Mouse (Mus musculus): ENCODE measurements at regions not wholly inside any gene's neighbourhood (a gene's known extent, or its start where the extent isn't known, plus 50 kb on each side); places are given as distances from the start of the nearest gene placed in this dataset.
"Not testable (repeated sequence)": the region's sequence is repeated elsewhere in the genome, so short reads cannot be mapped to it uniquely, and the experiment has no call there.

DNA sequence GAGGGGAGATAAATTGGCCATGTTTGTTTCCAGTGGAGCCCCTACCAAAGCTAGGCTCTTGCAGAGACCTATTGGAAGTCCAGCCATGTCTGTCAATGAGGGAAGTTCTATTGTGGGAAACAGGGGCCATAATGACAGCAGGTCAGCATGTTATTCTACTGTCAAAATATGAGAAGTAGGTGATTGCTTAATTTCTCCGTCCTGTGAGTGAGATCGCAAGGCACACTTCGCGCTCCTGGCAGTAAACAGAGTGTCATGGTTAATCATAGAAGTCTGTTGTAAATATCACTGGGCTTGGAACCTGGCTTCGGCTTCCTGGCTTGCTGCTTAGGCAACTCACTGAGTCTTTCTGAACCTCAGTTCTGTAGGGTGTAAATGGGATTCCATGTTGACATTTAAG, 72.5 kb upstream of the Ccdc122 start:
- in situ Hi-C loops (cut with MboI; ENCODE audit: low pct_unique_long_range_greater_than_20kb in 1 of 2, low sequenced_read_pairs in 2 of 2, unreplicated experiment in 1 of 2): no loop called here

DNA sequence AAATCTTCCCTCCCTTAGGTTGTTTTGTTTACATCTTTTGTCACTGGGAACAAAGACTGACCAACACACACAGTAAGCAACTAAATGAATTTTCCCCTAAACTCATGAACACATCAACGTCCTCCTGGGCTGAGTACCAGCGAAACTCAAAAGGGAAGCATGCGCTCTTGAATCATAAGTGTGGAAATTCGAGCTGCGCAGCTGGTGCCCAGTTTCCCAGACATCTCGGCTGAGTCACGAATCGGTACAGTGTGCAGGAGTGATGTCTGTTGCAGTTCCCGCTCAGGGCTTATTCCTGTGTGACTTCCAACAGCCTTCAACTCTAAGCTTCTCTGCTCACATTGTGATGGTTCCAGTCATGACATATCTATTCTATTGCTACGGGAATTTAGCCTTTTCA, 77.7 kb upstream of the Ccdc122 start:
- in situ Hi-C loops (cut with MboI; ENCODE audit: low pct_unique_long_range_greater_than_20kb in 1 of 2, low sequenced_read_pairs in 2 of 2, unreplicated experiment in 1 of 2): no loop called here

DNA sequence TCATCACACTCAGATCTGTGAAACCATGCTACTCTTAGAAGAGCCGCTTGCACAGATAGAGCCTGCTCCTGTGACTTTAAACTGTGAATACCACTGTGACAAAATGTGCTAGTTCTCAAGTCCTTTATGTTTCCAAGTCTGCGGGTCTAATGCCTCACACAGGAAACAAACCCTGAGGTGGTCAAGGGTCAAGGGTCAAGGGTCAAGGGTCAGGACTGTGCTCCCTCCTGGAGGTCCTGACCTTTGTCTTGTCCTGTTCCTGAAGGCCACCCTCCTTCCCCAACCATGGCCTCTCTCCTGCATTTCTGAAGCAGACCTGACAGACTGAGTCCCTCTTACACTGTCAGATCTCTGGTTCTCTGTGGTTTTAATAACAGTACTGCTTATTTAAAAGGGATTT, 79.4 kb upstream of the Ccdc122 start:
- in situ Hi-C loops (cut with MboI; ENCODE audit: low pct_unique_long_range_greater_than_20kb in 1 of 2, low sequenced_read_pairs in 2 of 2, unreplicated experiment in 1 of 2): no loop called here

DNA sequence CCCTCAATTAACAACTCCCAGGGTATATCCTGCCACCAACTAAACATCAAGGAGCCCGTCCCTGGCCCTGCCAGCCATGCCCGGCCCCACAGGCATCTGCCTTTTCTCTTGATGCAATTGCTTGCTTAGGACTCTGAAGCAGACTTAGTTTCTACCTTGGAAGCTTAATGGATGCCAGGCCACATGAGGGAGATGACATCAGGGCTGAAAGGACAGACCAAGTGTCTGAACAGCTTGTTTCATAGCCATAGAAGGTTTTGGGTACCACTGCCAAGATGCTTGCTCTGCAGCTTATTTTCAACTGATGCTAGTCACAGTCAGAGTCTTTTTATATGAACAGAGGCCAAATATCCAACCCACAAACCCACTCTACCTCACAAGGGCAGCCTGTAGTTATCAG, 83.4 kb upstream of the Ccdc122 start:
- in situ Hi-C loops (cut with MboI; ENCODE audit: low pct_unique_long_range_greater_than_20kb in 1 of 2, low sequenced_read_pairs in 2 of 2, unreplicated experiment in 1 of 2): no loop called here

DNA sequence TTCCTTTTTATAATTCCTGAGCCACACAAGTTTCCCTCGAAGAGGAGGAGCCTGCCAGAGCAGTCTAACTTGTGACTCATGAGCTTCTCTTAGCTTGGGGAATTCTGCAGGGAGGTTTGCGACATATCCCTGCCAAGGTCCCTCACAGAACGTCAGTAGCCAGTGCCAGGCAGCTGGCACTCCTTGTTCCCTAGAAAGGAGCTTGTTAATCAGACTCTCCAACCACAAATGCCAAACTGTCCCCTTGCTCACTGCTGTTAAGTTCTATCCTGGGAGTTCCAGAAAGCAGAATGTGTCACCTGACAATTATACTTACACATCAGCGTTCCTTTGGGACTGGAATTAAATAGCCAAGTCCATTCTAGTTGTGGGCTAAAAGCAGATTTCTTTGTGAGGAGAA, 85.1 kb upstream of the Ccdc122 start:
- in situ Hi-C loops (cut with MboI; ENCODE audit: low pct_unique_long_range_greater_than_20kb in 1 of 2, low sequenced_read_pairs in 2 of 2, unreplicated experiment in 1 of 2): no loop called here

DNA sequence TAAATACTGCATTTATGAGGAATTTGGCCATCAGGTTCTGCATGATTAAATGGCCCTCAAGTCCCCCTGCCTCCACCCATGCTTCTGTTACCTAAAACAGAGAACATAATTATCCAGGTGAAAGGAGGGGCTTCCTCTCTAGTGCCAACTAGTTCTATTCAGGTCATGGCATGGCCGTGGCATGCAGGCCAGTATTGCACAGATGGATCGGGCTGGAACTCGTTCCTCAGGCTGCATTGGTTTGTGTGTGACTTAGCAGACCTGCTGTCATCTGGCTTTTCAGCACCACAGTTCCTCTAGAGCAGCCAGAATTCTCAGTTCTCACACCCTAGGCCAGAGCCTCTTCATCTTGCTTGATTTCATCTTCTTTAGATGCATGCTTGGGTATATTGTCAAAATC, 87.2 kb upstream of the Ccdc122 start:
- in situ Hi-C loops (cut with MboI; ENCODE audit: low pct_unique_long_range_greater_than_20kb in 1 of 2, low sequenced_read_pairs in 2 of 2, unreplicated experiment in 1 of 2): no loop called here

DNA sequence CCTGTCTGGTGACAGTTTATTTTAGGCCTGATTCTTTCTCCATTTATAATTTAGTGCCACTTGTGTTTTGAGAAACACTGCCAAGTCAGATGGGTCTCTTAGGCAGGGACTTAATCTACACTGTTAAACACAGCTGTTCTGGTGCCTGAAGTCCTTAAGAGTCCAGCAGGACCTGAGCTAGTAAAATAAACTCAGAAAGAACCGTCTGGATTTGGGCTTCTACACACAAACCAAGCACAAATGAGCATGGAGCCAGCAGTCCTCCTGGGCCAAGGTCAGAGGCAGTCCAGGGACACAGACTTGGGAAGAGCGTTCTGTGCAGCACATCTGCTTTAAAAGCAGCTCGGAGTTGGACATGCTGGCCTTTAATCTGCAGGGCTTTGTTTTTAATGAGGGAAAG, 87.6 kb upstream of the Ccdc122 start:
- in situ Hi-C loops (cut with MboI; ENCODE audit: low pct_unique_long_range_greater_than_20kb in 1 of 2, low sequenced_read_pairs in 2 of 2, unreplicated experiment in 1 of 2): no loop called here

DNA sequence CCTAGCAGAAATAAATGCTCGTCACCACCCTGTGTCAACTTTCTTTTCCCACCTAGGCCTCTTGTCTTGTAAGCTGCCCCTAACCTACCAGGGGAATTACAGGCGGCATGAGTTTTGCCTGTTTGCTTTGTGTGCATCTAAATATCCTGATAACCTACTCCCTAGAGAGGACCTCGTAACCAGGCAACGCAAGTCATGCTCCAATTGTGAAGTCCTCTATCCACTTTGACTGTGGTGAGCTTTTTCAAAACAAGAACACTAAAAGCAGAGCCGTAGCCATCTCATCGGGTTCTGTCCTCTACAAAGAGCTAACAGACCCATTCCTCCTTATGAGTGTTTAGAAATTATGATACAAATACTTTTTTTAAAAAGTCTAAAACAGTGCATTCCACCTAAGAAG, 88.1 kb upstream of the Ccdc122 start:
- in situ Hi-C loops (cut with MboI; ENCODE audit: low pct_unique_long_range_greater_than_20kb in 1 of 2, low sequenced_read_pairs in 2 of 2, unreplicated experiment in 1 of 2): no loop called here

DNA sequence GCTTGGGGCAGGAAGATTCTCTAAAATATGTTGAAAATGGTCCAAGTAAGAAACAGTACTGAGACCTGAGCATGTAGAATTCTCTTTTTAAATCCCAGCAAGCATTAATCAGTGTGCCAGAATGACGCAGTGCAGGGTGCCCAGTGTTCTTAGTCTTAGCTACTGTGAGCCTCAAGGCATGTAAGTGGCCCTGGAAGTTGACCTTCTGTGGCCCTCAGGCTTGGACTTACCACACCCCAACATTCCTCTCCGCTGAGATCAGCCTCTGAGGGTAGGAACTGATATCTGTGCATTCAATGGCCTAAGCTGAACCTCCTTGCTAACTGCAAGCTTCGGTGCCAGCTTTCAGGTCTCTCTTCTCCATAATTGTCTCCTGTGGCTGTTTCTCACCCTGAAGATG, 89.4 kb upstream of the Ccdc122 start:
- in situ Hi-C loops (cut with MboI; ENCODE audit: low pct_unique_long_range_greater_than_20kb in 1 of 2, low sequenced_read_pairs in 2 of 2, unreplicated experiment in 1 of 2): no loop called here

DNA sequence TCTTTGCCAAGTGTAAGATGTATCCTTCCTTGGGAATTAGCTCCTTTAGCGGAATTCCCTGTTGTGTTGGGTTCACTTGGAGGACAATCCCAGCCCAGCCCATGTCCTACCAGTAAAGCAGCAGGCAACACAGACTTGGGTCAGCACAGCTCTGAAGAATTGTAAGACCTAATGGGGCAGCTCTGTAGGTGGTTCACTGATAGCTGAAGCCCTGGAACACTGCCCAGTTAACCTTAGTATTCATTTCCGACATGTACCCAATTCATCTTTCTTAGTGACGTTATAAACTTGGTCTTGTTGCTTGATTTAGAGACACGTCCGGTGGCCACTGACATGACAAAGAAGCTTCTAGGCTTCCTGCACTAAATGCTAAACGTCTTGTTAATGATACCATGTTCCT, 90.9 kb upstream of the Ccdc122 start:
- in situ Hi-C loops (cut with MboI; ENCODE audit: low pct_unique_long_range_greater_than_20kb in 1 of 2, low sequenced_read_pairs in 2 of 2, unreplicated experiment in 1 of 2): no loop called here

DNA sequence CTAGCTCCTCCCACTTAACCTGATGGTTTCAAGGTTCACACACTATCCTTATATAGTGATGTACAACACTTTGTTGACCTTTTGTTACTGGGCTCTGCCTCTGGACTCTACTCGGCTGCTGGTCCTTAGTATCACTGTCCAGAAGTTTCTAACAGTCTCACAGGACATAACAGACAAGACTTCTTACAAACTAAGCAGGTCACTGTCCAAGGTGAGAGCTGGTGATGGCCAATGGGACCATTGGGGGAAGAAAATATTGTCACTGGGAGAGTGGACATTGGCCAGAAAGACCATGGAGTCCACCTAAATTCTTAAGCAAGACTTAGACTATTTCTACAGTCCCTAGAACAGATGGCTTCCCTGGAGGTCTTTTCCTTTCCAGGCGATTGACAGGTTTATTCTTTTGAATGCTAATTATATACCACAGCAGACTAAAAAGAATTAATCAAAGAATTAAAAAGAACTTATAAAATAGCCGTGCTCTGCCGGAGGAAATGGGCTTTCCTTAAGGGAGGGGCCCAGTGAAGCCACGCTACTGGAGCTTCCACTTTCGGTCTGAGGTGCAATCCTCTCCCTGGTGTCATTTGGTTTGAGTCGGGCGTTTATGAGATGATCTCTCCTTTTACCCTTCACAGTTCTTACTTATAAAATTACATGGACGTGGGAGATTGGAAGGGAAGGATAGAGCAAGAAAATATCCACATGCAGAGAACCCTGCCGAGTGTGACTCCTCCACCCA, 94.9 kb upstream of the Ccdc122 start:
- in situ Hi-C loops (cut with MboI; ENCODE audit: low pct_unique_long_range_greater_than_20kb in 1 of 2, low sequenced_read_pairs in 2 of 2, unreplicated experiment in 1 of 2): no loop called here

DNA sequence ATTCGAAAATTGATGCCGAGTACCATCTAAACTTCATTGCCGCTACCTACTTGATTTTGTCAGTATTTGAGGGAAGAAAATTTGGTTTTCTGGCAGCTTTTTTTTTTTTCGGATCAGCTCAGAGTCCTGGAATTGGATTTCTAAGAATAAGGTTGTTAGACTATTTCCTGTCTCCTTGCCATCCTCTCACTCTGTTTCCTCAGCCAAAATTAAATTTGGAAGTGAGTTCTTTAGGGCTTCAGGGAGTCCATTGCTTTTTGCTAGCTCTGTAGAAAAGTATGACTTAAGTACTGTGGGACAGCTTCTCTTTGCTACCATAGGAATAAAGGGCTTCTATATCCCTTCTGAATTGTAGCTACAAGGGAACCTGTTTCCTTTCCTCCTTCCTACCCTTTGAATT, 96.1 kb upstream of the Ccdc122 start:
- in situ Hi-C loops (cut with MboI; ENCODE audit: low pct_unique_long_range_greater_than_20kb in 1 of 2, low sequenced_read_pairs in 2 of 2, unreplicated experiment in 1 of 2): no loop called here

DNA sequence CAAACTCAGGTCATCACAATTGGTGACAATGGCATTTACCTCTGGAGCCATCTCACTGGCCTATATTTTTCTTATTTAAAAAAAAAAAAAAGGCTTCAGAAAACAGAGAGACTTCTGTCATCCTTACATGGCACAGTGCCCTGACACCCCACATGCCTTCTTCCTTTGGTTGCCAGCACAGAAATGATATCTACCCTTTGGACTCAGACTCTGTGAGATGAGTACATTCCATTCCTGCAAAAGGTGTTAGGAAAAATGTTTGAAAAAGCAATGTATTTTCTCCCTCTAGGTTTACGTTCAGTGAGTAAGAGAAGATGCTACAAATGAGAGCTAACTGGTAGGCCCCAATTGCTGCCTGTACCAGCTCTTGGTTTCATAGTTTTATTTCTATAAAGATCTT, 99.9 kb upstream of the Ccdc122 start:
- in situ Hi-C loops (cut with MboI; ENCODE audit: low pct_unique_long_range_greater_than_20kb in 1 of 2, low sequenced_read_pairs in 2 of 2, unreplicated experiment in 1 of 2): no loop called here

DNA sequence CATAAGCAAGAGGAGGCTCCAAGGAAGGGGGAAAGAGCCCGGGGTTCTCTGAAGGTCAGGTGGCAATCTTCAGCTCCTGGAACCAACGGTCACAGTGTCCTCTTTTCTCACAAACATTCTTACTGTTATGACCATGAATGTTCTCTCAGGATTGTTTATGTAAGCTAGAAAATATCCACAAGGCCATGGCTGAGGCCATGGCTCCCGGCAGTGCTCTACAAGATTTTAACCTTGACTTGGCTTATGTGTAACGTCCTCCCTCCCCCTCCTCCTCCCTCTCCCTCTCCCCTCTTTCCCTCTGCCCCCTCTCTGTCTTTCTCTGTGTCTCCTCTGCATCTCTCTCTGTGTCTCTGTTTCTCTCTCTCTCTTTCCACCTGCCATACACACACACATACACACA, 100.5 kb upstream of the Ccdc122 start:
- in situ Hi-C loops (cut with MboI; ENCODE audit: low pct_unique_long_range_greater_than_20kb in 1 of 2, low sequenced_read_pairs in 2 of 2, unreplicated experiment in 1 of 2): not testable (repeated sequence)

DNA sequence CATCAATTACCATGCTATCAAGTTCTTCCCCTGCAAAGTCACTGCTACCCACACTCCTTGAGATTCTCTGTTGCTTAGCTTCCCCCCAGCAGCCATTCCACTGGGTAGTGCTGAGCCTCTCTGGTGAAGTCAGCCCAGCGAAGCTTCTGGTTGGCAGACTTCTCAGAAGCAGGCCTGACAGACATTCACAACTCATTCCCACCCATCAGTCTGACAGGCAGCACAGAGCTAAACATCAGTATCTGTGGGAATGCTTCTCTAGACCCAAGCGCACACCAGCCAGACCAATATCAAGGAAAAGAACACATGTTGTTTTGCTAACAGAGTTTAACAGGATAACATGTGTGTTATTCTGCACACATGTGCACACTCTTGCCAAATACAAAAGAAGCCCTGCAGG, 101.1 kb upstream of the Ccdc122 start:
- in situ Hi-C loops (cut with MboI; ENCODE audit: low pct_unique_long_range_greater_than_20kb in 1 of 2, low sequenced_read_pairs in 2 of 2, unreplicated experiment in 1 of 2): no loop called here

DNA sequence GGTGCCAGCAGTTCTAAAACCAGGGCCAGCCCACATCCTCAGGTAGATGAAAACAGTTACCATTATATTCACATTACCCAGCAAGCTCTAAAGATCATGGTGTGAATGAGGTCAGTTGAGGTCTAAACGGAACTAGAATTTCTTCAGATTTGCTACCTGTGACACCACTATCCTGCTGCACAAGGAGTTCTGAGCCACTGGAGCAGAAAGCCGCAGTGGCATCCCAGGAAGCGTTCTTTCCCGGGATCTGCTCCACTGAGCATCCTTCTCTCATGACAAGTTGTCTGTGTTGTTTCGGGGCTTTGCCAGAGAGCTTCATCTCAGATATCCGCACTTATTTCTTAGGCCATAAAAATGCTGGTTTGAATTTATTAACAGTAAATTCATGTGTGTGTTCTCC, 103.7 kb upstream of the Ccdc122 start:
- in situ Hi-C loops (cut with MboI; ENCODE audit: low pct_unique_long_range_greater_than_20kb in 1 of 2, low sequenced_read_pairs in 2 of 2, unreplicated experiment in 1 of 2): no loop called here

DNA sequence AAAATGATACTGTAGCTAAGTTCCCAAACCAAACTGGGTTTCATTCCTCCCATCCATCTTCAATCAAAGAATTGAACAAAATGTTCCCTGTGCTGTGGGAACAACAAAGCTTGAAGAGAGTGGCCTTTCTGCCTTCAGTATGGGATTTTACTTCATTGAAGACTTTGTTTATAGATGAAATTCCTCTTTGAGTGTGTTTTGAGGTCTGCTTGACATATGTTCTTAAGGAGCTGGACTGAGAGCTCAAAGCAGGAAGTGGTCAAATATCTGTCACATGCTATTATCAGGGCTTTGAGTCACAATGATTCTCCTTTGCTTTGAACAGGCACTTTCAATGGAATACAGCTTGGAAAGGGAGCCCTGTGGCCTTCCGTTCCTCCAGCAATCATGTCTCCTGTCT, 105.2 kb upstream of the Ccdc122 start:
- in situ Hi-C loops (cut with MboI; ENCODE audit: low pct_unique_long_range_greater_than_20kb in 1 of 2, low sequenced_read_pairs in 2 of 2, unreplicated experiment in 1 of 2): no loop called here

DNA sequence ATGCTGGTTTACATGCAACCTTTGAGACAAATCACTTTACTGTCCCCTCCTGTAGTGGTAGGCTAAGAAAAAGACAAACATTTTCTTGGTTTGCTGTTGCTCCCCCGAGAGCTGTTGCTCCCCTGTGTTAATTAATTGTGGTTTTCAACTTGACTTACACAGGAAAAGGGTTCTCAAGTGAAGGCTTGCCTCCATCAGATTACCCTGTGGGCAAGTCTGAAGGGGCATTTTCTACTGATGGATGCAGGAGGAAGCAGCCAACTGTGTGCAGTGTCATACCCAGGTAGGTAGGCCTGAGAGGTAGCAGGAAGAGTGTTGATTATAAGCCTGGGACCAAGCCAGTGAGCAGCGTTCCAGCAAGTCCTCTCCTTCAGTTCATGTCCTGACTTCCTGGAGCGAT, 107.0 kb upstream of the Ccdc122 start:
- in situ Hi-C loops (cut with MboI; ENCODE audit: low pct_unique_long_range_greater_than_20kb in 1 of 2, low sequenced_read_pairs in 2 of 2, unreplicated experiment in 1 of 2): no loop called here

DNA sequence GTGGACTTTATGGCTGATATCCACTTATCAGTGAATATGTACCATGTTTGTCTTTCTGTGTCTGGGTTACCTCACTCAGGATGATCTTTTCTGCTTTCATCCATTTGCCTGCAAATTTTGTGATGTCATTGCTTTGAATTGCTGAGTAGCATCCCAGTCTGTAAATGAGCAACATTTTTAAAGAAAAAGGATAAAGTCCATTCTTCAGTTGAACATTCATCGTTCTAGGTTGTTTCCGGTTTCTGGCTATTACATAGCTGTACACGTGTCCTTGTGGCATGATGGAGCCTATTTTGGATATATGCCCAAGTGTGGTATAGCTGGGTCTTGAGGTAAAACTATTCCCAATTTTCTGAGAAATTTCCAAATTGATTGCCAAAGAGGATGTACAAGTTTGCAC, 107.9 kb upstream of the Ccdc122 start:
- in situ Hi-C loops (cut with MboI; ENCODE audit: low pct_unique_long_range_greater_than_20kb in 1 of 2, low sequenced_read_pairs in 2 of 2, unreplicated experiment in 1 of 2): no loop called here

DNA sequence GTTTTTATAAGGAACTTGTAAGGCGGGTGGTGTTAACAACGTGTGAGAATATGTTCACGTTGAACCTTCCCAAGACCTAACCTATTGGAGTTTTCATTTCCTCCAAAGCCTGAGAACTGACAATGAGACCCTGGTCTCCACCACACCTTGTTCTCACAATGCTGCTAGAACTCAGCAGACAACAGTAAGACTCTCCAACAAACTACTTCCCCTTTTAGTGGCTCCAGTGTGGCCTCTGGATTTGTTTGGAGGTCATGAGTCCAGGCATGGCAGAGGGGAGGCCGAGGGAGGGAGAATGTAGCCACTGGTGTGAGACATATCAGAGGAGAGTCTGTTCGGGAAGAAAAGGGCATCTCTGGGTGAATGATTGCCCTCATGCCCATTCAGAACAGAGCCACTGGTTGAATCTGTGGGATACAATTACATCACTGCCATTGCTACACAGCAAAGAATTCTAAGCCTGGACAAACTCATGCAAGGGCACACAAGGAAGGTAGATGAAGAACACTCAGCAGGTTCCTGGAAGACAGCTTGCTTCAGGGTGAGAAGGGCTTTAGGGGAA, 109.2 kb upstream of the Ccdc122 start:
- in situ Hi-C loops (cut with MboI; ENCODE audit: low pct_unique_long_range_greater_than_20kb in 1 of 2, low sequenced_read_pairs in 2 of 2, unreplicated experiment in 1 of 2): no loop called here

DNA sequence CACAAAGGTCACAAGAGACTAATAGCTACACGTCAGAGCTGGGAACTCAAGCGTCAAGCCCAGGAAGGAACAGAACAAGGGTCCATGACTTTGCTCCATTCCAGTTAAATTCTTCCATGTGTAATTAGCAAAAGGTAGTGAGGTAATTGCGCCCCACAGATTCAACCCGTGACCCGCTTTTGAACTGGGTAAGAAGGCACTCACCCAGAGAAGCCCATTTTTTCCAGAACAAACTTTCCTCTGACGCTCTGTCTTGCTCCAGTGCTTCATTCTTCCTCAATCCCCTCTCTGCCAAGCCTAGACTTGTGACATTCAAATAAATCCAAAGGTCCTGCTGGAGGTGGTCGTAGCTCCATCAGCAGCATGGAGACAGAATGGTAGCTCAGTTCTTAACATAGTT, 110.2 kb upstream of the Ccdc122 start:
- in situ Hi-C loops (cut with MboI; ENCODE audit: low pct_unique_long_range_greater_than_20kb in 1 of 2, low sequenced_read_pairs in 2 of 2, unreplicated experiment in 1 of 2): no loop called here
